Mouse (Mus musculus): ENCODE data around the gene Ppara. TPM values are rescaled to one million over a fixed set of nuclear protein-coding genes. Genes with fewer than 3 reads are reported as not detected.

The Ppara gene
- polyA plus RNA-seq, 1 experiment, result not detected

- 51% methylated on average over 6 of the region's 6 CpGs for WGBS
- H3K4me3 ChIP-seq (ENCODE audit: insufficient read depth, low read depth, low read length), result no peak overlapping the region
- no peaks in the 10 kb centered on the region for H3K4me1 ChIP-seq (ENCODE audit: control insufficient read depth, insufficient read depth, low read length)
- no peak overlapping the region for H3K27ac ChIP-seq (ENCODE audit: insufficient read depth, low read depth, low read length)
- TF ChIP-seq POLR2A (IDR thresholded peaks at IDR 0.05; ENCODE audit: insufficient read depth, low read depth, low read length), result no peak
- no peak; the same call in 1 of the 2 replicates for TF ChIP-seq CTCF (IDR thresholded peaks at IDR 0.05; ENCODE audit: insufficient read depth, low read depth, low read length)
Observed at GRCm38 (mm10) chr15:85840983-85841382, 106.2 kb downstream of the Ppara start.

- H3K4me1 ChIP-seq (ENCODE audit: control insufficient read depth, insufficient read depth, low read length), result no peaks in the 10 kb centered on the region
- no peak for TF ChIP-seq POLR2A (IDR thresholded peaks at IDR 0.05; ENCODE audit: insufficient read depth, low read depth, low read length)
- TF ChIP-seq CTCF (IDR thresholded peaks at IDR 0.05; ENCODE audit: insufficient read depth, low read depth, low read length), result no peak
- H3K4me3 ChIP-seq (ENCODE audit: insufficient read depth, low read depth, low read length), result no peak overlapping the region
- no peak overlapping the region for H3K27ac ChIP-seq (ENCODE audit: insufficient read depth, low read depth, low read length)
- 88% methylated on average over 5 of the region's 5 CpGs for WGBS
Observed at GRCm38 (mm10) chr15:85841796-85842360, 107.1 kb downstream of the Ppara start.

- TF ChIP-seq POLR2A (IDR thresholded peaks at IDR 0.05; ENCODE audit: insufficient read depth, low read depth, low read length) (no peak), CTCF (IDR thresholded peaks at IDR 0.05; ENCODE audit: insufficient read depth, low read depth, low read length) (no peak)
- no peak overlapping the region for H3K4me3 ChIP-seq (ENCODE audit: insufficient read depth, low read depth, low read length)
- no peak overlapping the region for H3K27ac ChIP-seq (ENCODE audit: insufficient read depth, low read depth, low read length)
Observed at GRCm38 (mm10) chr15:85845071-85845470, 110.3 kb downstream of the Ppara start.

GRCm38 (mm10) chr15:85851656-85852392, 117.0 kb downstream of the Ppara start:
- no peak overlapping the region for H3K4me3 ChIP-seq (ENCODE audit: insufficient read depth, low read depth, low read length)
- H3K4me1 ChIP-seq (ENCODE audit: control insufficient read depth, insufficient read depth, low read length), result no peaks in the 10 kb centered on the region
- no peak overlapping the region for H3K27ac ChIP-seq (ENCODE audit: insufficient read depth, low read depth, low read length)
- 78% methylated on average over 12 of the region's 12 CpGs for WGBS
- no peak for TF ChIP-seq POLR2A (IDR thresholded peaks at IDR 0.05; ENCODE audit: insufficient read depth, low read depth, low read length)

More at GRCm38 (mm10) chr15:85845071-85845470, 110.3 kb downstream of the Ppara start:
- H3K4me1 ChIP-seq (ENCODE audit: control insufficient read depth, insufficient read depth, low read length), result no peaks in the 10 kb centered on the region

Other genes with a start within 250 kb of the Ppara start
- not detected in 2 replicates for gene 7530416G11Rik, start 231.8 kb upstream of the Ppara start, polyA plus RNA-seq (2012; ENCODE audit: insufficient read depth, insufficient read length, low replicate concordance, missing spikeins)
- gene Wnt7b, start 152.5 kb upstream of the Ppara start, polyA plus RNA-seq (2012; ENCODE audit: insufficient read depth, insufficient read length, low replicate concordance, missing spikeins), result not detected in 2 replicates
- gene Cdpf1, start 76.7 kb downstream of the Ppara start, polyA plus RNA-seq (2012; ENCODE audit: insufficient read depth, insufficient read length, low replicate concordance, missing spikeins), result not detected in 2 replicates
- not detected in 2 replicates for gene Pkdrej, start 86.8 kb downstream of the Ppara start, polyA plus RNA-seq (2012; ENCODE audit: insufficient read depth, insufficient read length, low replicate concordance, missing spikeins)
- gene Ttc38, start 97.3 kb downstream of the Ppara start, polyA plus RNA-seq (2012; ENCODE audit: insufficient read depth, insufficient read length, low replicate concordance, missing spikeins), result not detected in 2 replicates
- gene Gtse1, start 124.8 kb downstream of the Ppara start, polyA plus RNA-seq (2012; ENCODE audit: insufficient read depth, insufficient read length, low replicate concordance, missing spikeins), result not detected in 2 replicates
- not detected in 2 replicates for gene Trmu, start 144.3 kb downstream of the Ppara start, polyA plus RNA-seq (2012; ENCODE audit: insufficient read depth, insufficient read length, low replicate concordance, missing spikeins)

Measured in olfactory bulb, adult 2 months (tissue).